Mouse (Mus musculus) left cerebral cortex, postnatal 4 days (tissue): ENCODE measurements around the gene Cdk14. TPM values are rescaled to one million over a fixed set of nuclear protein-coding genes. Genes with fewer than 3 reads are reported as not detected.

ENCODE experiments used
- DNase-seq: peaks from one replicate; pipeline ENCODE4 v3.0.0-alpha.2; 2022
- intact Hi-C: fragments of 180-260 bp; cut with DNase I; formaldehyde crosslinking; loops from one replicate; pipeline ENCODE4 v1.15.1; 2025
- total RNA-seq, 2 experiments: library from RNA; stranded (reverse); gene quantifications; 2 replicates each; pipeline ENCODE4 v1.2.3; 2021

Gene Cdk14
- total RNA-seq, 2 experiments from 2014 or later, result 84.2 to 92.2 TPM

GRCm38 (mm10) chr5:5320506-5321181, 99.5 kb downstream of the Cdk14 start:
- intact Hi-C loops, result no loop called here
- peak; percentile 29 for DNase-seq

GRCm38 (mm10) chr5:5319824-5320505, 100.1 kb downstream of the Cdk14 start:
- intact Hi-C loops, result no loop called here
- no peak for DNase-seq

GRCm38 (mm10) chr5:5314270-5314669, 105.8 kb downstream of the Cdk14 start:
- peak; percentile 13 for DNase-seq

GRCm38 (mm10) chr5:5313195-5313760, 106.8 kb downstream of the Cdk14 start:
- intact Hi-C loops, result no loop called here

More at GRCm38 (mm10) chr5:5314270-5314669, 105.8 kb downstream of the Cdk14 start:
- intact Hi-C loops, result no loop called here

GRCm38 (mm10) chr5:5305286-5305685, 114.8 kb downstream of the Cdk14 start:
- intact Hi-C loops, result no loop called here
- DNase-seq, result no peak

More at GRCm38 (mm10) chr5:5313195-5313760, 106.8 kb downstream of the Cdk14 start:
- DNase-seq, result peak; percentile 18

- DNase-seq, result no peak
- intact Hi-C loops, result no loop called here
These were observed 116.9 kb downstream of the Cdk14 start for GRCm38 (mm10) chr5:5303102-5303670.

- intact Hi-C loops, result no loop called here
- DNase-seq, result peak; percentile 75
These were observed 118.5 kb downstream of the Cdk14 start for GRCm38 (mm10) chr5:5301571-5302079.

GRCm38 (mm10) chr5:5300998-5301397, 119.1 kb downstream of the Cdk14 start:
- intact Hi-C loops, result no loop called here
- DNase-seq, result no peak

GRCm38 (mm10) chr5:5300290-5300689, 119.8 kb downstream of the Cdk14 start:
- no peak for DNase-seq
- intact Hi-C loops, result no loop called here

GRCm38 (mm10) chr5:5297222-5297621, 122.9 kb downstream of the Cdk14 start:
- no peak for DNase-seq
- intact Hi-C loops, result no loop called here

- intact Hi-C loops, result no loop called here
- no peak for DNase-seq
These were observed 123.3 kb downstream of the Cdk14 start for GRCm38 (mm10) chr5:5296773-5297172.

GRCm38 (mm10) chr5:5292830-5293542, 127.1 kb downstream of the Cdk14 start:
- intact Hi-C loops, result no loop called here
- DNase-seq, result no peak

- no peak for DNase-seq
- intact Hi-C loops, result no loop called here
These were observed 128.7 kb downstream of the Cdk14 start for GRCm38 (mm10) chr5:5291321-5291991.

GRCm38 (mm10) chr5:5290714-5291113, 129.4 kb downstream of the Cdk14 start:
- intact Hi-C loops, result no loop called here

GRCm38 (mm10) chr5:5285876-5286275, 134.2 kb downstream of the Cdk14 start:
- no peak for DNase-seq
- intact Hi-C loops, result no loop called here

More at GRCm38 (mm10) chr5:5290714-5291113, 129.4 kb downstream of the Cdk14 start:
- DNase-seq, result no peak

- DNase-seq, result no peak
- intact Hi-C loops, result no loop called here
These were observed 135.6 kb downstream of the Cdk14 start for GRCm38 (mm10) chr5:5284531-5284930.

- intact Hi-C loops, result no loop called here
- DNase-seq, result no peak
These were observed 136.2 kb downstream of the Cdk14 start for GRCm38 (mm10) chr5:5283756-5284430.

GRCm38 (mm10) chr5:5282425-5282824, 137.7 kb downstream of the Cdk14 start:
- no peak for DNase-seq
- intact Hi-C loops, result no loop called here

GRCm38 (mm10) chr5:5275321-5275720, 144.8 kb downstream of the Cdk14 start:
- no peak for DNase-seq
- intact Hi-C loops, result no loop called here

- intact Hi-C loops, result no loop called here
- DNase-seq, result no peak
These were observed 145.8 kb downstream of the Cdk14 start for GRCm38 (mm10) chr5:5274318-5274717.
